Mouse (Mus musculus): ENCODE results near the gene Lrrc40.

Lrrc40 gene

DNA sequence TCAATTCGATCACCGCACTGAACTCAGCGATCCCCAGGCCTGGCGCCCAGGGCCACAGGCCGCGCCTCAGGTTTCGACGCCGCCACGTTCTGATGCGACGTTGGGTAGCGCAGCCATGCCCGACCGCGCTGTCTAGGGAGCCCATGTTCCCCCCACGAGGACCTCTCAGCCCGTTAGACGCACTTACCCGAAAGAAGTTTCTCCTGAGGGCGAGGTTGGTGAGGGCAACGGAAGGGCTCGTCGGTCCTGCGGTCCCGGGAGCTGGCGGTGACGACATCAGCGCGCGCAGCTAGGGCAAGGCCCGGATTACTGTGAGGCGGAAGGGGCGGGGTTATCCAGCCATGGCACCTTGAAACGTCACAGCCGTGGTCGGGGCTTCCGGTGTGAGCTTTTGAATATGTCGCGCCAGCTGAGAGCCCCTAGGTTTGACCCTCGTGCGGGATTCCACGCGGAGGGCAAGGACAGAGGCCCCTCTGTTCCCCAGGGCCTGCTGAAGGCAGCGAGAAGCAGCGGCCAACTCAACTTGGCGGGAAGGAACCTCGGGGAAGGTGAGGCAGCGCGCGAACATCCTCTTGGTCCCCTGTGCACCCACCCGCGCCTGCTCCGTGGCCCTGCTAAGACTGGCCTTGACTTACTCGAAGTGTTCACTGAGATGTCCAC, at the start of gene Lrrc40, which contains the start of gene Srsf11:
Lrrc40 (plus strand) TSS at position 334 of the 660 bp plus-strand sequence.
Srsf11 (minus strand) TSS at position 311 of the 660 bp plus-strand sequence.
- DNase-seq: peak; percentile 97

GRCm38 (mm10) chr3:157993322-157993721, 43.1 kb upstream of the Lrrc40 start:
- no peak for DNase-seq

GRCm38 (mm10) chr3:157995726-157996125, 40.7 kb upstream of the Lrrc40 start:
- no peak for DNase-seq

DNA sequence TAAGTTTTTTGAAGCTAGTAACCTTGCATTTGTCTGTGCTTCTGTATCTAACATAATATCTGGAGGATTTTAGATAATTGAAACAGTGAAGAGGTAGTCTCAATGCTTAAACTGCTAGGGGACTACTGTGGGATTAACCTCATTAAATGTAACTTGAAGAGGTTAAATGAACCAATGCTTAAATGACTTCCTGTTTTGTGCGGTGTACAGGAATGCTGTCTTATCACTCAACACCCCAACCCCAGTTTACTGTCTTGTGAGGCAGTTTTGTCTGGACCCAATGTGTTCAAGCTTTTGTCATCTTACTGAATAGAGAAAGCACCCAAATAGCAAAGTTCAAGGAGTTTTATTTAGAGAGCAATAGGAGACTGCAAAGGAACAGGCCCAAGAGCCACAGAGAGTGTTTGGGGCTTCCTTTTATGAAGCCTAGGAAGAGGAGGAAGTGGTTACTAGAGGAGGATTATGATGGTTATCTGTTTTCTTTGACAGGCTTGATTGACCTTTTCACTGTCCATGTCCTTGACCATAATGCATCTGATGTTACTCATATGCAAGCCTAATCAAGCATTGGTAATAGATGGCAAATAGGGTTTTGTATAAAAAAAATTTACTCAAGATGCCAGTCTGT, 37.6 kb upstream of the Lrrc40 start:
- no peak for DNase-seq

GRCm38 (mm10) chr3:158008647-158009046, 27.8 kb upstream of the Lrrc40 start:
- DNase-seq: no peak

GRCm38 (mm10) chr3:158009762-158010320, 26.6 kb upstream of the Lrrc40 start:
- DNase-seq: no peak

- peak; percentile 95 for DNase-seq
These were observed 5.0 kb upstream of the Lrrc40 start for GRCm38 (mm10) chr3:158031371-158031925.

DNA sequence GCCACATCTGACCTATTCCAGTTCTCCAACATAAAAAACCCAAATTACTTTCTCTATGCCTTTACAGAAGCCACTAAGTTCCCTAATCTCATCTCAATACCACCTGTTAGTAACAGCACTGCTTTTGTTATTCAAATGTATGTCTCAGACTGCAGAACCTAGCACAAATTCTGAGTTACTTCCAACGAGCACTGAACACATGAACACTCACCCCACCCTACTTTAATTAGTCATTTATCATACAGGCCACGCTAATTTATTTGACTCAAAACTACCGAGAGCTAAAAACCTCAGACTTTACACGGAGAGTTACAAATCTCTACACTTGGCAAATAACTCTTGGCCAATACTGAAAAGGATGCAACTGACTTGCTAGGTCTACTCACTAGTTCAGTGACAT, 4.4 kb upstream of the Lrrc40 start:
- no peak for DNase-seq

GRCm38 (mm10) chr3:158035866-158036265, 596 bp upstream of the Lrrc40 start:
- DNase-seq: no peak

- no peak for DNase-seq
These were observed 1.6 kb downstream of the Lrrc40 start for GRCm38 (mm10) chr3:158038106-158038505.

DNA sequence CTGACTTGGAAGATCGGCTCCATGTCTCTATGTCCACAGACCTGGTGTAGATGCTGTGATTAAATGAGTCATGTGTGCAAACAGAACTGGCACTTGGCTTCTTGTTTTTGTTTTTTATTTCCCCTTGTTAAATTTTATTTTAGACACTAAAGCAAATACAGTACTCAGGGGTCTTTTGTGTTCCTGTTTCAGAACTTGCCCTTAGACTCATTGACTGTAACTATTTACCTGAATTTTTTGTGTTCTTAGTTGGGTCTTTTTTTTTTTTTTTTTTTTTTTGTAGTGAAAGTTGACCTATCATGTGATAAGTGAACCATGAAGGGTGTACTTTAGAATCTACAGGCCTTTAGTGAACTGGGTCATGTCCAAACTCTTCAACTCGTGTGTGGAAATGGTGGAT, 4.3 kb downstream of the Lrrc40 start:
- DNase-seq: no peak

GRCm38 (mm10) chr3:158049508-158049907, 13.0 kb downstream of the Lrrc40 start:
- DNase-seq: peak; percentile 36

GRCm38 (mm10) chr3:158060621-158061291, 24.3 kb downstream of the Lrrc40 start:
- no peak for DNase-seq

DNA sequence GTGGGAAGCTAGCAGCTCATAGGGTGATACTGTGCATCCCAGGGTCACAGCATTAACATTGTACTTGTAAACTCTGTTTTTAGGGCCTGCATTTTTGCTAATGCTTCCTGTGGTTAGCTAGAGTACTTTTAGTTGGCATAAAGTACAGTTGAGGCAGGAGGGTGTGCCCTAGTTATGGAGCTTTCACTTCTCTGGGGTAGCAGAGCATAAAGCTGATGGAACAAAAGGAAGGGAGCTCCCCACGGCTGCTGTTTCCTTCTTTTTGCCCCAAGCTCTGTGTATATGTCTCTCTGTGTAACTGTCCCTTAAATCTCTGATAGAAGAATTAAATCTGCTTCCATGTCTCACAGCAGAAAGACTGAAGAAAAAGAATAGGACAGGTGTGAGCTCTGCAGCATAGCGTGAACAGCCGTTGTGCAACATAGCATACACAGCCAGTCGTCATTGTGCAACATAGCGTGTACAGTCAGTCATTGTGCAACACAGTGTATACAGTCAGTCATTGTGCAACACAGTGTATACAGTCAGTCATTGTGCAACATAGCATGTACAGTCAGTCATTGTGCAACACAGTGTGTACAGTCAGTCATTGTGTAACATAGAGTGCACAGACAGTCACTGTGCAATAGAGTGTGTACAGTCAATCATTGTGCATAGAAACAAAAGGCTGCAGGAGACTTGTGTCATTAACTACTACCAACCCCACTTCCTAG, 25.5 kb downstream of the Lrrc40 start:
- DNase-seq: no peak

DNA sequence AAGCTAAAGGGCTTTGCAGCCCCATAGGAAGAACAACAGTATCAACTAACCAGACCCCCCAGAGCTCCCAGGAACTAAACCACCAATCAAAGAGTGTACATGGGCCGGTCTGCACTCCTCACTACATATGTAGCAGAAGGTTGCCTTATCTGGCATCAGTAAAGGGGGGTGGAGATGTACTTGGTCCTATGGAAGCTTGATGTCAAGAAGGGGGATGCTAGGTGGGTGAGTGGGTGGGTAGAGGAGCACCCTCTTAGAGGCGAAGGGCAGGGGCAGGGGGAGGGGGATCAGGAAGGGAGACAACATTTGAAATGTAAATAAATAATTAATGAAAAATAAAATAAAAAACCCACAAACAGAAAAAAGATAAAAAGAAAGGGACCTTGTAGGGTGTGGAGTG, 28.8 kb downstream of the Lrrc40 start:
- DNase-seq: no peak

DNA sequence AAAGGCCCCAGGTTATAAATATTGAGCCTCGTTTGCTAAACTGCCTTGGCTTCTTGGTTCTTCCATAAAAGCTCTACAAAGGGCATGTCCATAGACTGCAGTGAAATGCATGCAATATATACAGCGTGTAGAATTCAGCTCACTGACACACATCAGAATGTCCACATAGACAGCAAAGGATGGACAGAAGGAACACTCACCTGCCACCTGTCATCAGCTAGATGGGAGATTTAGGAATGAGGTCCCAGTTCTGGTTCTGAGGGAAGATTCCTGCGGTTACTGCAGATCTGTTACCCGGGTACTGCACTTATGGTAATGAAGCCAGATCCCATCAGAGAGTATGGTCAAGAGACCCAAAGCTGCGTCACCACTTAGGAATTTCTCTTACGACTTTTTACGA, 31.5 kb downstream of the Lrrc40 start:
- DNase-seq: no peak

- no peak for DNase-seq
These were observed 32.3 kb downstream of the Lrrc40 start for GRCm38 (mm10) chr3:158068613-158069263.

- DNase-seq: no peak
These were observed 38.5 kb downstream of the Lrrc40 start for GRCm38 (mm10) chr3:158075004-158075403.

DNA sequence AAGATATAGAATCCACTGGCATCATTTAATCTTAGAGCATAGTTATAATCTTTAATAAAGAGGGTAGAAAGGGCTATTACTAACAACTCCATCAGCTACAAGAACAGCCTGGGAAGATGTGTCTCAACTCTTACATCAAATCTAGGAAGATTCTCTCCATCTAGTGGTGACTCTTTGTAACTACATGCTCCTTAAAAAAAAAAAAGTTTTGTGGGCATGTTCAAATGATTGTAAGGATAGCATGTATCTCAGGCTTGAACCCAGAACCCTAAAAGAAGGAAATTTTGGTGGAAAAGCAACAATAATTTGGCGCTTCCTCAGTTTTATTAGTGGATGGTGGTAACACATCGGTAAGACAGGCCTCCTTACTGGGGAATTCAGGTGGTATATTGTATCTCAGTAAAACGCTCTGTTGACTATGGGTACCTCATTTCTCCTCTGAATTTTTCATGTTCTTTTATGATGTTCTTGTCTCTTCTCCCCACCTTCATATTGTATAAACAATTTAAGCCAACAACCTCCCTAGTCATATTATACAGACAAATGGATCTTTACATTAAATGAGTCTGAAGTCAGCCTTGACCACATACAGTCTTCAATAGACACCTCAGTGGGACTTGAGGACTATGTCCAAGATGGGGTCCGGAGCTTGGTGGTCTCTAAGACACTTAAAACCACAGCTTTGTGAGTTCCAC, 40.4 kb downstream of the Lrrc40 start:
- DNase-seq: peak; percentile 70

GRCm38 (mm10) chr3:158077380-158077772, 40.9 kb downstream of the Lrrc40 start:
- no peak for DNase-seq

GRCm38 (mm10) chr3:158077828-158078227, 41.4 kb downstream of the Lrrc40 start:
- DNase-seq: no peak

- no peak for DNase-seq
These were observed 55.1 kb downstream of the Lrrc40 start for GRCm38 (mm10) chr3:158091601-158092000.
